Mouse (Mus musculus): ENCODE results near the gene Ring1. TPM values are rescaled to one million over a fixed set of nuclear protein-coding genes. Genes with fewer than 3 reads are reported as not detected.
A peak's percentile ranks its signal among the peaks of the same experiment; 100 is the strongest.

Ring1 gene
- total RNA-seq, 2 experiments from 2014 or later, result 25.3 to 30.8 TPM

DNA sequence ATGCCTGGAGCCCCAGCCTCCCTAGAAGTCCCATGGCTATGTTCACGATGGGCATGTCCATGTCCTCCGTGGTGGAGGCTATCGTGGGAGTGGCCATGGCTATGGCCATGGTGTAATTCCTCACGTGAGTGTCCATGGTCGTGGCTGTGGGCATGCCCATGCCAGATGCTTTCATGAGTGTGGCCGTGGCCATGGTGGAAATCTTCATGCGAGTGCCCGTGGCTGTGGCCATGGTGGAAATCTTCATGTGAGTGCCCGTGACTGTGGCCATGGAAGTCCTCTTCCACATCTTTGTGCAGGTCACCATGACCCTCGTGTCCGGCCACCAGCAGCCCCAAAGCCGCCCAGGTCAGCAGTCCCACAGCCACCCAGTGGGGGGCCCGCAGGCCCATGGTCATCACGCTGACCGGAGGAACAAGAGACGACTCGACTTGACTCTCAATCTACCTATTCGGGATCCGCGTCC lies 6.4 kb upstream of the Ring1 start:
- intact Hi-C loops (cut with DNase I), result loop anchor here (10.0 kb wide), 1 partner anchor 574 kb away; the partner anchor contains the start of genes Agpat1 and Rnf5
- DNase-seq (ENCODE audit: low spot score in 2 of 2), result peak in 1 of 2 experiments; percentile 26

DNA sequence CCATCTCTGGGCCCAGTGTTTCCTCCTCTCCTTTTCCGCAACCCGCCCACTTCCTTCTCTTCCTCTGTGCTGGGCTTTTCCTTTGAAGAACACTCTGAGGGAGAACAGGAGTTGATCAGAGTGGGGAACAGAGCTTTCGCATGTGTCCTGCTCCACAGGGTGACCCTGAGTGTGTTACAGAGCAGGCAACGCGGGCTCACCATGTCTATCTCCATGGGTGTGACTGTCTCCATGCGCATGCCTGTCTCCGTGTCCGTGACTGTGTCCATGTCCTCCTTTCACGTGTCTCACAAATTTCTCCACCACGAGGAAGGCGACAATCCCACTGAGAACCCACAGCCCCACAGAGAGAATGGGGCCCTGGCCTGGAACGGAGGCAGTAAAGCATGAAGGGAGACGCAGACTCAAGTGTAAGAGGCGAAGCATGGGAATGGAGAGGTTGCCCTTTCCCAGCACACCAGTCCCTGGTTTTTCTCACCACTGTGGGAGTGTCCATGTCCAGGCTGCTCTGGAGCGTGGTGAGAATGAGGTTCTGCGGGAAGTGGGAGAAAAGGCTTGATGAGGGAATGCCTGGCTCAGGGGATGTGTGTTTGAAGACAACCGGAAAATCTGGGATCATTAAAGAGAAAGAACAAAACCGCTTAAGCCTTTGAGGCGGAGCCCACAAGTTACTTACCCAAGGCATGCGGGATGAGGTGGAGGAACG lies 5.6 kb upstream of the Ring1 start:
- intact Hi-C loops (cut with DNase I), result loop anchor here (10.0 kb wide), 1 partner anchor 575 kb away; the partner anchor contains the start of genes Agpat1 and Rnf5
- no peak for DNase-seq (ENCODE audit: low spot score in 2 of 2)

DNA sequence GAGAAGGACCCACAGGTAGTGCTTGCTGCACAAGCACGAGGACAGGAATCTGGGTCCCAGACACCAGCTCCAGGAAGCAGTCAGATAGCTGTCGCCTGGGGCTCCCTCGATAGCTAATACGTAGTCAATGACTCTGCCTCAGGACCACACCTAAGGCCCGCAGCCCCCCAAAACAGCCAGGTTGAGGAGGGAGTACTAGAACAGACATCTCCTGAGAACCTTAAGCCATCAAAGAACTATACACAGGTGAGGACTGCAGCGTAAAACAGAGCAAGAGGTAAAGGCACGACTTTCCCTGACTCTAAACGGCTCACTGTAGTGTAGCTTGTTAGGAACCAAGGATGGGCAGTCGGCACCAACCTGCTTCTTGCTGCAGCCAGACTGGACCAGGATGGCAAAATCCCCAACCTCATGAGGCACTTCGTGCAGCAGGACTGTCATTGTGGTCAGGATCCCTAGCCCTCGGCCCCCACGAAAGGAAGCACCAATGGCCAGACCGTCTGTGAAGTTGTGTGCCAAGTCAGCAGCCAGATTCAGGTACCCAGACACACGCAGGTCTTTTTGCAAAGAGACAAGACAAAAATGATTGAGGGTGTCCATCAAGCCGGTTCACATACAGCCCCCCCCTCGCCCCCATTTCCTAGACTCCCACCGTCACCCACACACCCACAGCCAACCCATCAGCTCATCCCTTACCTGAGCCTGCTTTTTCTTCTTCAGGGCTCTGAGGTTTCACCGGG lies 4.8 kb upstream of the Ring1 start:
- no peak for DNase-seq (ENCODE audit: low spot score in 2 of 2)

DNA sequence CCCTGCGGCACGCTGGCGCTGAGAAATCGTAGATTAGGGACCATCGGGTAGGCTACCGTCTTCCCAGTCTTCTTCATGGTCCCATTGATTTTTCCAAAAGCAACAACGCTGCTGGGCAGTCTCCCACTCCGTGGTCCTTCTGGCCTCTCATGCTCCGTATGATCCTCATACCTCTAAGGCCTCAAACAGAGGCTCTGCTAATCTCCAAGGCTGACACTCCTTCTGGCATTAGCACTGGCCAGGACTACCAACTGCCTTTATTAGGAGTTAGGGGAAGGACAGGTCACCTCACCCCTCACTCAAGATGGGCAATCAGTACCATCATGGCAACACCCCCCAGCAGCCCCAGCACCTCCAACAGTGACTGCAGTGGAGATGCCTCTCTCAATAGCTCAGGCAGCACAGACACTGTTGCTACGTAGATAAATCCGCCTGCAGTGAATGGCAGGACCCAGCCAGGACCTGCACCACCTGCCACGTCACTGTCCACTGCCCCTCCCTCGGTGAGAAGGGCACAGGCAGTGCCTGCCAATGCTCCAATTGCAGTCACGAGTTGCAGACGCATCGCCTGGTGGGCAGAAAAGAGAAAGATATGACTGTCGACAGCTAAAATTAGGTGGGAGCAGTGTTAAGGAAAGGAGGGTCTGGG lies 4.1 kb upstream of the Ring1 start:
- intact Hi-C loops (cut with DNase I), result no loop called here
- no peak for DNase-seq (ENCODE audit: low spot score in 2 of 2)

More for the DNA sequence above, 4.8 kb upstream of the Ring1 start:
- intact Hi-C loops (cut with DNase I), result no loop called here

DNA sequence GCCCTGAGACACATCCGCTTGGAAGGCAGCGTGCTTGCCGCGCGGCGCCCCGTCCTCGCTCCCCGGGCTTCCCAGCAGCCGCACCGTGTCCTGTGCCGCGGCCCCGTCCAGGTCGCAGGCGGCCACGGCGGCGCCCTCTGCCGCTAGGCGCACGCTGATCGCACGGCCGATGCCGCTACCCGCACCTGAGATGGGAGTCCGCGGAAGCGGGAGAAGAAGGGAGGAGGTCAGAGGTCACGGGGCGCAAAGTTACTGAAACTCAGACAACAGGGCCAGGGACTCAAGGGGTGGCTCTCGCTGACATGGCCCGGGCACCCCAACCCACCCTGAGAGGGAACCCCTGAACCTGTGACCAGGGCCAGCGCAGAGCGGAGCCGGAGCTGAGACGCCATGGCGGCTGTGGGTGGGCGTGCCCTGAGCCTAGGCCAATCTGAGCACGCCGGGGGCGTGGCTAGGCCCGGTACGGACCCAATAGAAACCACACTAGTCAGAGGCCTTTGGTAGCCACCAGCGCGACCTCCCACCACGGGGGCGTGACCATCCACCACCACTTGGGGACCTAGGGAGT lies 3.3 kb upstream of the Ring1 start, which contains the start of gene H2-Ke6:
Gene H2-Ke6, minus strand, starts transcription at position 405 of the 568 bp plus-strand sequence.
- intact Hi-C loops (cut with DNase I), result no loop called here
- peak; percentile 90 to 93 for DNase-seq (ENCODE audit: low spot score in 2 of 2)

DNA sequence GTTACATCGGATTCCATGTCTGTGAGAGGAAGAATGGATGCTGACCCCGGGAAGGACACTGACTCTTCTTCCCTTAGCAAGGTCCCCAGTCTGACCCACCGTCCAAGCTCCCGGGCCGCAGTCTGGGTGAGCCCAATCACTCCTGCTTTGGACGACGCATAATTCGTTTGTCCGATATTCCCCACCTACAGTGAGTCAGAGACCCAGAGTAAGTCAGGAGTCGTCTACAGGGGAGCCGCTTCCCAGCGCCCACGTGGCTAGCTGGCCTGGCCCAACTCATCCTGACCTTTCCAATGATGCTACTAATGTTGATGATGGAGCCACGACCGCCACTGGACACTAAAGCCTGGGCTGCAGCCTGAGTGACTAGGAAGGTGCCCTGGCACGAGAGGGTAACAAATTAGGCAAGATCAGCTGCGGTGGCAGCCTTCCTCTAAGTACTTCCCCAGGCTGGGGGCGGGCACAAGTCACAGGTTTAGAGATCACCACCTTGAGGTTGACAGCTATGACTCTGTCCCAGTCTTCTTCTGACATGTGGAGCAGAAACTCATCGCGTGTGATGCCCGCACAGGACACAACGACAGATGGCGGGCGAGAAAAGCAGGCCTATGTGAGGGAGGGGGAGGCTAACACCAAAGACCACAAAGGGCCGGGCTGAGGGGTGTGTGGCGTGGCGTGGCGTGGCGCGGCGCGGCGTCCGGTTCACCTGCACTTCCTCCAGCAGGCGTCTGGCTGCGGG lies 2.6 kb upstream of the Ring1 start:
- intact Hi-C loops (cut with DNase I), result no loop called here
- DNase-seq (ENCODE audit: low spot score in 2 of 2), result no peak

DNA sequence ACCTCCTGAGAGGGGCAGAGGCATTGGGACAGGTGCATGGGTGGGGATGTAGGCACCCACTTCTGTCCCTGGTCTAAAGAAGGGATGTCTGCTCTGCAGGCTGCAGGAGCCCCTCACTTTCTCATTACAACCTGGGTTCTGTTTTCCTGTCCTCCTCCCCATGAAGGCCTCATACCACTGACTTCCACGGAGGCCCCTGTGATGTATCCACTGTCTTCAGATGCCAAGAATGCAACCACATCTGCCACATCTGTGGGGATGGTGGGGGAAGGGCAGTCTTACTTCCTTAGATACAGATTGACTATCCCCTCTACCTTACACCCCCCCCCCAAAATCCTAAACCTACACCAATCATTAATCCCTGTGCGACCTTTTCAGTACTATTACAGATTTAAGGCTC lies 1.7 kb upstream of the Ring1 start:
- intact Hi-C loops (cut with DNase I), result no loop called here
- DNase-seq (ENCODE audit: low spot score in 2 of 2), result no peak

DNA sequence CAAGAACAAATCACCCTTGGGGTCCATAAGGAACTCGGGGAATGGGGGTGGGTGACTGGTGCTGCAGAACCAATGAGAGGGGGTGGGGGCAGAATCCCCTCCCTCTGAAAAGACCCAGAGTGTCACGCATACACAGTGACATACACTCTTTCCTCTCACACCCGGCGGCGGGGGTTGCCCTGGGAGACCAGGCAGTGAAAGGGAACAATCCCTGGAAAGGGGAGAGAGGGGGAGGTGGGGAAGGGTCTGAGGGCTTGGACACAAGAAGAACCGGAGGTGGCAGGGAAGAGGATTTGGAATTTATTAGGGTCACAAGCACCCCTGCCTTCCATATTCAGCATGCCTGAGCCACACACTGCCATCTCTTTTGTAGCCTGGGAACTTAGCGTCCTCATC lies 1.3 kb upstream of the Ring1 start:
- intact Hi-C loops (cut with DNase I), result no loop called here
- no peak for DNase-seq (ENCODE audit: low spot score in 2 of 2)

DNA sequence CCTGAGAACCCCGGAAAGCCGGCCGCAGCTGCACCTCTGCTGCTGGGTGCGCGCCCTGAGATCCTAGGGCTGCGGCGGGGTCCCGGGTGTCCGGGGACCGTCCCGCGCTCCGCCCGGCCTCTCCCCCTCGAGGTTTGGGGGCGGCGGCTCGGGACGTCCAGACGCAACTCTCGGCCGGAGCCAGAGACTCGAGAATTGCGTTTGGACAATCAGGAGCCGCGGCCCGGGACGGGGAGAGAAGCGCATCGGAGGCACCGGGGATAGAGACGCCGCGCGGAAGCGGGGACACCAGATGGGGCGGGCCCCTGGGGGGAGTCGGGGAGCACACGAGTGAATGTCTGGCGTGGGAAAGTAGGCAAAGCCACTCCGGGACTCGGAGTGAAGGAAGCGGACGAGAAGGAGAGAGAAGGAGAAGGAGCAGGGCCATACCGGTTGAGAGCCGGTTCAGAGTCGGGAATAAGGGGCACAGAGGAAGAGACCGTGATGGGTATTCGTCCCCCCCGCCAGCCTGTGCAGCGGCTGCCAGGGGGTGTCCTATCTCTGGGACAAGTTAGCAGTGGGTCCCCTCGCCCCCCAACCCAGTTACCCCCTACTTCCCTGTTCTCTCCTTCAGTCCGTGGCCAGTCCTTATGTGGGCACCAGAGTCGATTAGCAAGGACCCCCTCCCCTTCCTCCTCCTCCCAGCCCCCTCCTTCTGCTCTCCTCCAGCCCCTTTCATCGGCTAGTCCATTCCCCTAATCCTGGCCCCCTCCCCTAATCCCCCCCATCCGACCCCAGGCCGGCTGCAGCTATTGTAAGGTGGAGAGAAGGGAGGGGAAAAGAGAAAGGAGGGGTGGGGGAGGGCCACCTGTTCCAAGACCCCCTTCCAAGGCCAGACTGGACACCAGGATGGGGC lies 628 bp upstream of the Ring1 start:
- intact Hi-C loops (cut with DNase I), result loop anchor here (5.0 kb wide), 1 partner anchor 68 kb away; the partner anchor contains the start of genes Rps18 and Vps52
- no peak for DNase-seq (ENCODE audit: low spot score in 2 of 2)

DNA sequence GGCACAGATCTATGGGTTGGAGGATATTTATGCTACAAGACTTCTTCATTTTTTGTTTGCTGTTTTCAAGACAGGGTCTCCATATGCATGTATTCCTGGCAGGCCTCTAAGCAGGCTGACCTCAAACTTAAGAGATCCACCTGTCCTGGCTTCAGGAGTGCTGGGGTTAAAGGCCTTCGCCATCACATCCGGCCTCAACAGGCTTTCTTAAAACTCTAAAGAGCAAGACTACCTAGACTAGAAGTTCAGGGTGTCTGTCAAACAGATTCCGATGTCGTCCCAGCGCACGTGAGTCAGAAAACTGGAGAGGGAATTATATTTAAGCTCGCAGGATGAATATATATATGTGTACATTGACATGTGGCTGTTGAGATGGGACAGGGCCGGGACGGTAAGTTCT lies 802 bp downstream of the Ring1 start:
- no peak for DNase-seq (ENCODE audit: low spot score in 2 of 2)

DNA sequence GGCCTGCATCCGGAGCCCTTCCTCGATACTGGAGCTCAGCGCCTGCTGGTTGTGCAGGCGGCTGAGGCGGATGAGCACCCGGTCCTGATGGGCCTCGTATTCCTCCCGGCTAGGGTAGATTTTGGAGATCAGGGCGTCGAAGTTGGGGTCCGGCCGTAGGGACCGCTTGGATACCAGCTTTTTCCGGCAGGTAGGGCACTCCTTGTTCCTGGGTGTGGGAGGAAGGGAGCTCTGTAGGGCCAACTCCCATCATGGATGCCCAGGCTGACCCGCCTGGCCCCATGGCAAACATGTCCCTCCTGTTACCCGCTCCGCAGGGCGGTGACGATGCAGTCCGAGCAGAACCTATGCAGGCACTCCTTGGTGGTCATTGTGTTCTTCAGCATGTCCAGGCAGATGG lies 1.5 kb downstream of the Ring1 start:
- peak in 1 of 2 experiments; percentile 9 for DNase-seq (ENCODE audit: low spot score in 2 of 2)
- intact Hi-C loops (cut with DNase I), result loop anchor here (5.0 kb wide), 1 partner anchor 66 kb away; the partner anchor contains the start of genes Rps18 and Vps52

More for the DNA sequence above, 802 bp downstream of the Ring1 start:
- intact Hi-C loops (cut with DNase I), result loop anchor here (5.0 kb wide), 1 partner anchor 66 kb away; the partner anchor contains the start of genes Rps18 and Vps52

DNA sequence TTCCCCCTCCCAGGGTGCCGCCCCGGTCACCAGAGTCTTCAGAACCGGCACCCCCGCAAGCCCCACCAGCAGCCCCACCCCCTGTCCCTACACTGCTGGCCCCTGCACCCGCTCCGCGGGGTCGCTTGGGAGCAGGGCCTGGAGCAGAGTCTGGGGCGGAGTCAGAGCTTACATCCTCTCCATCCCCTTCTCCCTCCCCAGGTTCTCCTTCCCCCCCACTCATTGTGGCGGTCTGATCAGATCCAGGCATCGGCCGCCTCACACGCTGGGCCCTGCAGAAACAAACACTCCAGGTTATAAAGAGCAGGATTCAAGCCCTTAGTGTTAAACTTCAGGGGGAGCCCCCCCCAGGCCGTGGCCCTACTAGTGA lies 2.1 kb downstream of the Ring1 start:
- intact Hi-C loops (cut with DNase I), result loop anchor here (5.0 kb wide), 1 partner anchor 65 kb away; the partner anchor contains the start of genes Rps18 and Vps52
- no peak for DNase-seq (ENCODE audit: low spot score in 2 of 2)

DNA sequence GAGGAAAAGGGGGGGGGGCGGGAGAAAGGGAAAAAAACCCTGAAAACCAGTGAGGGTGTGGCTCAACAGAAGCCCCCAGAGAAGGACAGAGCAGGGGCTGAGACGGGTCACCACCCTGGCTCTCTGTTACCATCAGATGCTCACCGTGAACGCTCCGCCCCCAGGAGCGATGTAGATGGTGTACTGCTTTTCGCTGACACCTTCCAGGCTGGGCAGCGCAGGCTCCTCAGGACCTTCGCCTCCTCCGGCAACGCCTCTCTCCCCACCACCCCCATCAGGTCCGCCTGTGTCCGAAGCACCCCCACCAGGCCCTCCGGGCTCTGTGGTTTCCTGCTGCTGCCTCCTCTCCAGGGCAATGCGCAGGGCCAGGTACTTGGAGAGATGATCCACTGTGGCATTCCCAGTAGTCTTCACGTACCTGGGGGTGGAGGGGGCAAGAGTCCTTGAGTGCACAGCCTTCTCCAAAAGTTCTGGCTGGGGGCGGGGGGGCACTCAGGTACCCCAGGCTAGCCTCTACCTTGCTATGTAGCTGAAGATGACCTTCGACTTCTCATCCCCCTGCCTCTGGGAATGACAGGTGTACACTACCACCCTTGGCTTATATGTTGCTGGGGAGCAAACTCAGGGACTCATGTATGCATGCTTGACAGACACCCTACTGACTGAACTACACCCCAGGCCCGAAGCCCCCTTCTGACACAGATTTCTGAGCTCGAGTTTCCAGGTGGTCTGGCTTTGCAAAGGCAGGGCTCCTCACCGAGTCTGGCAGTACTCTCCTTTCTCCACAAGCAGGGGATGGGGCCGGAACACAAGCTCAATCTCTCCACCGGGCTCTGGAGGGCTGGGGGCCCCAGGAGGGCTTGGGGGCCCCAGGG lies 2.7 kb downstream of the Ring1 start:
- no peak for DNase-seq (ENCODE audit: low spot score in 2 of 2)
- intact Hi-C loops (cut with DNase I), result loop anchor here (5.0 kb wide), 1 partner anchor 64 kb away; the partner anchor contains the start of genes Rps18 and Vps52

DNA sequence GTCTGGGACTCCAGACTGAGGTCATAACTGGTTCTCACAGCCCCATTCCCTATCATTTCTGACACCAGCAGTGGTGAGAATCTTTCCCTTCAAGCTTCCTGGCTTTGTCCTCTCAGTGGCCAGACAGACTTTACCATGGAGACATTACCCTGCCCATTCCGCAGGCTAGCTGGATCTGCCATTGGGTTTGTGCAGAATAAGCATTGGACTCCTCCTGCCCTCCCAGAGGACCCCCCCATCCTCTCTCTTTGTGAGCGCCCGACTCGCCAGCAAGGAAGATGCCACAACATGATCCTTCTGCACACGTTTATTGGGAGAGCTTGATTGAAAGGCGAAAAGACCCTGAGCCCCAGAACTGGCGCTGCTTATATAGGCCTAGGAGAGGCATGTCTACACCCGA lies 11.0 kb downstream of the Ring1 start:
- intact Hi-C loops (cut with DNase I), result no loop called here
- DNase-seq (ENCODE audit: low spot score in 2 of 2), result no peak

DNA sequence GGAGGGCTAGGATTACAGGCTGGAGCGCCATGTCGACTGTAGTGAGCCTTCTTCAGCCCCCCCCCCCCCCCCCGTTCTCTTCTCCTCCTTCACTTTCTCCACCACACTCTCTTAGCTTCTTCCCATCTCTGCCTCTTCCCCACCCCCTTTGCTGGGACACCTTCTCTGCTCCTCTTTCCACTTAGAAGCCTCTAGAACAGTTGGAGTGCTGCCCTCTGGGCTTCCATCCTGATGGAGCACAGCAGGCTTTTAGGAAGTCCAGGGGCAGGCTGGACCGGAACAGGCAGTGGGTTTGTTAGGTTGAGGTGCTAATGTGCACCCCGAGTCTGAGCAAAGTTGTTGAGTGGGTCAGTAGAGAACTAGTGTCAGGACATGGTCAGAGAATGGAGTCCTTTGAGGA lies 14.3 kb downstream of the Ring1 start:
- DNase-seq (ENCODE audit: low spot score in 2 of 2), result no peak
- intact Hi-C loops (cut with DNase I), result no loop called here

DNA sequence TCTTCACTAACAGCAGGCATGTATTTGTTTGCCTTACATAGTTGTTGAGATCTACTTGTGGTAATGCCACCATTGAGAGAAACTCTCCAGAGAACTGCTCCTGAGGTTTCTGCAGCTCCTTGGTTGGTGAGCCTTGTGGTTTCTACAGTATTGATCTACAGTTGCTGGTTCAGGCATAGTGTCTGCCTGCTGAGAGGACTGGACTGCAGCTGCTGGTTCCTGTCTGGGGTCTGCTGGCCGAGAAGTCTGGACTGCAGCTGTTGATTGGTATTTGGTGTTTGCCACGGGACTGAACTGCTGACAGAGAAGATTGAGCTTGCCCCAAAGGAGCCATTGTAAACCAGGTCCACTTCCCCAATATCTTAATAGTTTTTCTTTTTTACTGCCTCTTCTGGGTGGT lies 17.9 kb downstream of the Ring1 start:
- intact Hi-C loops (cut with DNase I), result no loop called here
- no peak for DNase-seq (ENCODE audit: low spot score in 2 of 2)

DNA sequence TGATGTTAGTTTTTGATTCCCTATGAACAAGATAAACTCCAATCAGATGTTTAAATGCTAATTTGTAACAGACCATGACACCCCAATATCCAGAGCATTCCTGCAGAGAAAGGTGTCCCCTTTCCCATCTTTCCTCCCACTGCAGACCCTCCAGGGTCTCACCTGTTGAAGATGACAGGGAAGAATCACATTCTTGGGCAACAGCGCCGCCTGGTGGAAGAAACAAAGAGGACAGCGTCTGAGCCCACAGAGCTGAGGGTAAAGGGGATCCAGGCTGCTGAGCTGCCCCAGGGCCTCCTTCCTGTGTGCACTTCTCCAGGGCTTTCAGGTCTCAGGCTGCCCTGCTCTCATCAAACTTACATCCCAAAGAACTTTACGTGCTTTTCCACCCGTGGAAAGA lies 21.1 kb downstream of the Ring1 start:
- DNase-seq (ENCODE audit: low spot score in 2 of 2), result peak in 1 of 2 experiments; percentile 28
- intact Hi-C loops (cut with DNase I), result loop anchor here (5.0 kb wide), 1 partner anchor 1374 kb away; the partner anchor contains the start of gene H2-Q4
